Mouse (Mus musculus): ENCODE results near the gene Rngtt.

DNA sequence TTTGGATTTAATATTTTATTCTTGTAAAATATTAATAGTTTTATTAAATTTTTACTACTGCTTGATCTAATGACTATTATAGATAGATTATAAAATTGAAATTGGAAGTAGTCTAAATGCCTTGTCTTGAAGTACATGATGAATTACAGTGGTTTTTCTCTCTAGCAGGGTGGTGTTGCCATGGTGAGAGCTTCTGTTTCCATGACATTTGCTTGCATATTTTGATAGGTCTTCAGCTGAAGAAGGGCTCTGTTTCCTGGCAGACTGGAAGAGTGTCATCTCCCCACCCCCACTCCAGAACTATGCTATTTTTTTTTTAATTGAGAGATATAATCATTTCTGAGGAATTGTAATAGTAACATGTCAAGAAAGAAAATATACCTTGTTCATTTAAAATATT is 80.5 kb downstream of the Rngtt start:
- TF ChIP-seq CTCF (IDR thresholded peaks at IDR 0.05; ENCODE audit: borderline replicate concordance, insufficient read depth, low read depth, low read length) (no peak), POLR2A (IDR thresholded peaks at IDR 0.05; ENCODE audit: borderline replicate concordance, insufficient read depth, low read length) (no peak)

Data from cerebellum, adult 2 months (tissue).